Mouse (Mus musculus) CH12.LX (cell line): ENCODE measurements around the gene Dcaf12. TPM values are rescaled to one million over a fixed set of nuclear protein-coding genes. Genes with fewer than 3 reads are reported as not detected.

Experiments
- DNase-seq: peaks from one replicate; pipeline ENCODE4 v3.0.0-alpha.2; 2013; ENCODE audit errors: extremely low read depth
- H3K27ac ChIP-seq: 2 replicates; pipeline ENCODE4 v1.5.1; 2012; ENCODE audit warnings: low read depth, mild to moderate bottlenecking, control low read depth, moderate library complexity; ENCODE audit not compliant: insufficient read depth
- H3K27me3 ChIP-seq: replicated peaks from 2 replicates; pipeline ENCODE3; 2012; ENCODE audit warnings: inconsistent platforms
- H3K36me3 ChIP-seq, 2 experiments: replicated peaks in 1 of 2; 2 replicates each; pipeline versions ENCODE3 to v1.6.1; 2012; ENCODE audit warnings: inconsistent platforms in 1 of 2, low read length in 1 of 2, mild to moderate bottlenecking in 1 of 2, mixed read lengths in 1 of 2, moderate library complexity in 1 of 2; ENCODE audit not compliant: control insufficient read depth in 1 of 2, insufficient read depth in 1 of 2
- H3K4me1 ChIP-seq, 2 experiments: 2 replicates each; pipeline ENCODE4 v1.6.1; 2012; ENCODE audit warnings: inconsistent platforms in 1 of 2, moderate library complexity in 1 of 2; ENCODE audit not compliant: insufficient read depth in 2 of 2, control insufficient read depth in 1 of 2
- H3K4me2 ChIP-seq: 2 replicates; pipeline ENCODE4 v1.6.1; 2012; ENCODE audit warnings: low read depth, mild to moderate bottlenecking, control low read depth; ENCODE audit not compliant: poor library complexity, insufficient read depth, severe bottlenecking
- H3K4me3 ChIP-seq, 3 experiments: fragments of 150-350 bp in 1 of 3; sonication (generic) in 1 of 3; replicated peaks in 1 of 3; 2 replicates each; pipeline versions ENCODE3 to v1.5.1; 2011 to 2012; ENCODE audit warnings: low read depth in 2 of 3, low read length in 2 of 3, mild to moderate bottlenecking in 2 of 3, moderate library complexity in 2 of 3, control low read depth in 1 of 3, improper control_type of control experiment in 1 of 3, inconsistent platforms in 1 of 3, mixed read lengths in 1 of 3; ENCODE audit not compliant: poor library complexity in 1 of 3
- H3K79me2 ChIP-seq: replicated peaks from 2 replicates; pipeline ENCODE4 v1.6.1; 2012; ENCODE audit warnings: mild to moderate bottlenecking, moderate library complexity; ENCODE audit not compliant: control insufficient read depth, poor library complexity, insufficient read depth, severe bottlenecking; ENCODE audit errors: extremely low read depth
- H3K9ac ChIP-seq: 2 replicates; pipeline ENCODE4 v1.6.1; 2012; ENCODE audit warnings: low read depth, mild to moderate bottlenecking, control low read depth, moderate library complexity; ENCODE audit not compliant: insufficient read depth
- H3K9me3 ChIP-seq: replicated peaks from 2 replicates; pipeline ENCODE3; 2012; ENCODE audit warnings: low read length, inconsistent platforms, mixed read lengths
- BHLHE40 ChIP-seq: IDR thresholded peaks from 2 replicates; pipeline ENCODE4 v1.6.1; 2011; ENCODE audit warnings: mild to moderate bottlenecking, low read depth, low read length, improper control_type of control experiment
- E2F4 ChIP-seq: IDR thresholded peaks from 2 replicates; pipeline ENCODE4 v1.6.1; 2011; ENCODE audit warnings: low read depth, low read length, improper control_type of control experiment; ENCODE audit not compliant: insufficient replicate concordance
- HCFC1 ChIP-seq: IDR thresholded peaks from 2 replicates; pipeline ENCODE4 v1.6.1; 2012; ENCODE audit warnings: low read depth, mild to moderate bottlenecking, inconsistent platforms, low read length, improper control_type of control experiment
- MYC ChIP-seq: IDR thresholded peaks from 2 replicates; pipeline ENCODE4 v1.6.1; 2011; ENCODE audit warnings: low read depth, mild to moderate bottlenecking, improper control_type of control experiment, low read length
- NELFE ChIP-seq: IDR thresholded peaks from 2 replicates; pipeline ENCODE4 v1.6.1; 2011; ENCODE audit warnings: low read depth, low read length, improper control_type of control experiment
- PAX5 ChIP-seq: IDR thresholded peaks from 2 replicates; pipeline ENCODE4 v1.6.1; 2012; ENCODE audit warnings: low read length, inconsistent platforms, mixed read lengths
- POLR2AphosphoS2 ChIP-seq: IDR thresholded peaks from 2 replicates; pipeline ENCODE4 v1.6.1; 2011; ENCODE audit warnings: low read depth, low read length, improper control_type of control experiment
- RAD21 ChIP-seq: IDR thresholded peaks from 2 replicates; pipeline ENCODE4 v1.6.1; 2011; ENCODE audit warnings: low read depth, mild to moderate bottlenecking, low read length, improper control_type of control experiment, moderate library complexity
- RCOR1 ChIP-seq: conservative IDR thresholded peaks from 2 replicates; pipeline ENCODE4 v1.6.1; 2012; ENCODE audit warnings: low read depth, mild to moderate bottlenecking, inconsistent platforms, low read length, improper control_type of control experiment
- SMC3 ChIP-seq: IDR thresholded peaks from 2 replicates; pipeline ENCODE4 v1.6.1; 2011; ENCODE audit warnings: low read depth, low read length, improper control_type of control experiment
- TBP ChIP-seq: conservative IDR thresholded peaks from 2 replicates; pipeline ENCODE4 v1.6.1; 2011; ENCODE audit warnings: low read depth, low read length, improper control_type of control experiment
- USF2 ChIP-seq: conservative IDR thresholded peaks from 2 replicates; pipeline ENCODE4 v1.6.1; 2011; ENCODE audit warnings: low read depth, low read length, improper control_type of control experiment
- ZKSCAN1 ChIP-seq: IDR thresholded peaks from 2 replicates; pipeline ENCODE4 v1.6.1; 2012; ENCODE audit warnings: low read depth, inconsistent platforms, low read length, improper control_type of control experiment, borderline replicate concordance
- ZMIZ1 ChIP-seq: IDR thresholded peaks from 2 replicates; pipeline ENCODE4 v1.6.1; 2012; ENCODE audit warnings: low read depth, mild to moderate bottlenecking, inconsistent platforms, low read length, improper control_type of control experiment
- dilution Hi-C: fragments of 300-500 bp; cut with MboI; formaldehyde crosslinking; loops from 2 replicates; pipeline ENCODE4 v1.14.3; 2020; ENCODE audit warnings: low sequenced_read_pairs; ENCODE audit not compliant: extremely low pct_unique_long_range_greater_than_20kb, extremely low pct_ligation_motif_present
- in situ Hi-C: fragments of 300-500 bp; cut with MboI; formaldehyde crosslinking; loops from 3 replicates; pipeline ENCODE4 v1.14.3; 2019; ENCODE audit warnings: low sequenced_read_pairs, low pct_ligation_motif_present, low pct_unique_long_range_greater_than_20kb, mixed read lengths
- polyA plus RNA-seq: library from polyadenylated mRNA; unstranded; fragments of >175 nt; gene quantifications from 2 replicates; pipeline ENCODE4 v1.2.1, GENCODE M21; 2012; ENCODE audit warnings: low read depth; ENCODE audit not compliant: insufficient read length
- total RNA-seq, 2 experiments: library from RNA; depleted of rRNA; stranded (reverse); fragments of 300-350 nt in 1 of 2; fragments of >200 nt in 1 of 2; gene quantifications; 2 replicates each; pipeline ENCODE4 v1.2.3; 2012 to 2014

The Dcaf12 gene
- total and polyA plus RNA-seq, 3 experiments, result 31.3 to 42.0 (median 33.7) TPM

GRCm38 (mm10) chr4:41259019-41259418, 55.7 kb downstream of the Dcaf12 start:
- H3K27me3 ChIP-seq, result no peaks in the 10 kb centered on the region
- H3K36me3 ChIP-seq, result peaks cover 5 to 58% of the 10 kb centered on the region in 2 experiments
- H3K9me3 ChIP-seq, result no peaks in the 10 kb centered on the region
- H3K9ac ChIP-seq, result no peak overlapping the region
- H3K79me2 ChIP-seq, result peaks cover 76% of the 10 kb centered on the region
- DNase-seq, result no peak
- dilution Hi-C loops, result no loop called here
- no peak overlapping the region for H3K27ac ChIP-seq
- no peak overlapping the region for H3K4me2 ChIP-seq
- H3K4me3 ChIP-seq, result no peak overlapping the region
- in situ Hi-C loops, result no loop called here
- H3K4me1 ChIP-seq, result peaks cover 3 to 20% of the 10 kb centered on the region in 2 experiments; a peak in 3 of 4 replicates
- TF ChIP-seq SMC3, result no peak

DNA sequence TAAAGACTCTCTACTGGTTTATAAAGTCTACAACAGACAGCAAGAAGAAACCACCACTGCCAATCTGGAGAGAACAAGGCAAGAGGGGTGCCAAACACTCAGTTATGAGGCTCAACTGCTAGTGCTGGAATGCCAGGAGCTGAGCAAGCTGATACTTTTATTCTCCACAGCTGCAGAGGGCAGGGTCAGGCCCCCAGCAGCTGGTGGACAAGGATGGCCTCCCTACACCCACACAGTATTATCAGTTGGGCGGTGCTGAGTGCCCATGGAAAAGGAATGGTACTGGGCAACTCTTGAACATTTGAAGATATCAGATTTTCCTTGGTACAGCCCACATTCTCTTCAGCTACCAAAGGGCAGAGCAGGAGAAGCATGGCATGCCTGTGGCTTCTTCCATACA, 56.9 kb downstream of the Dcaf12 start:
- Histone ChIP-seq H3K79me2 (peaks cover 80% of the 10 kb centered on the region), H3K4me2 (no peak overlapping the region), H3K9ac (no peak overlapping the region), H3K27ac (no peak overlapping the region), H3K36me3 (peaks cover 3 to 61% of the 10 kb centered on the region in 2 experiments), H3K9me3 (no peaks in the 10 kb centered on the region), H3K4me3 (no peak overlapping the region), H3K27me3 (no peaks in the 10 kb centered on the region), H3K4me1 (peaks cover 3 to 27% of the 10 kb centered on the region in 2 experiments; a peak in 3 of 4 replicates)
- TF ChIP-seq USF2, result no peak
- no peak for TF ChIP-seq NELFE
- no peak for TF ChIP-seq HCFC1
- no peak for TF ChIP-seq ZKSCAN1
- no peak for TF ChIP-seq RAD21
- no peak for TF ChIP-seq TBP
- TF ChIP-seq RCOR1, result no peak
- no peak for TF ChIP-seq ZMIZ1
- TF ChIP-seq BHLHE40, result no peak
- TF ChIP-seq MYC, result no peak
- TF ChIP-seq E2F4, result no peak
- no peak for TF ChIP-seq PAX5
- TF ChIP-seq POLR2AphosphoS2, result no peak
- no peak for DNase-seq
- dilution Hi-C loops (no loop called here), in situ Hi-C loops (no loop called here)
